Mouse (Mus musculus): Measurements from ENCODE around the gene Ran.
"Not testable (repeated sequence)": the region's sequence is repeated elsewhere in the genome, so short reads cannot be mapped to it uniquely, and the experiment has no call there.

The Ran gene

DNA sequence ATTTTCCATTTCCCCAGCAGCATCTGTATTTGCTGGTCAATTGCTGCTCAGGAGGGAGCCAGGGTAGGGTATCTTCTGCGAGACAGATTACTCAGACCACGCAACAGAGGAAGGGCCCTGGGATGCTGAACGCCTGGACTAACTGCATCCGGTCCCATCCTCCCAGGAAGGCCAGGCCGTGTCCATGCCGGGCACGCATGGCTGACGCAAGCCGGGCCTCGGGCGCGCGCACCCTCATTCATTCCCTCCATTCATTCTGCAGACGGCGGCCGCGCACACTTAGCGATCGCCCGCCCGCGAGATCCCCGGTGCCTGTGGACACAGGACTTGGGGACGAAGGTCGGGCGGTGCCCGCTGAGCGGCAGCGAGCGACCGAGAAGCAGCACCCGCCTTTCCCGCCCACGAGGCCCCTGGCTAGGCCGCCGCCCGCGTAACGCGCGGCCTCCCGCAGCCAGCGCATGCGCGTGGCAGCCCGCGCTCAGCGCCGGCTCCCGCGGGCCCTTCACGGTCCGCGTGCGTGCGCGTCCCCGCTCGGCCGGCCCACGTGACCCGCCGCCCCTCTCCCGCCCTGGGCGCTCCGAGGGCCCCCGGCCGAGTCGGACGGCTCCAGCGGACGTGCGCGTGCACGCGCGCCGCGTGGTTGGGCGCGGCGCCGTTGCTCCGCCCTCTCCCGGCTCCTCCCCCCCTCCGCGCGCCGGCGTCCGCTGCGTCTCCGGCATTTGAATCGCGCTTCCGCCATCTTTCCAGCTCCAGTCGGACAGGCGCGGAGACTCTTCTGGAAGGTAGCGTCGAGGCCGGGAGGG is at the start of gene Ran:
TSS of gene Ran (plus strand) at position 573 of the 803 bp plus-strand sequence.
- DNase-seq: peak; percentile 94

DNA sequence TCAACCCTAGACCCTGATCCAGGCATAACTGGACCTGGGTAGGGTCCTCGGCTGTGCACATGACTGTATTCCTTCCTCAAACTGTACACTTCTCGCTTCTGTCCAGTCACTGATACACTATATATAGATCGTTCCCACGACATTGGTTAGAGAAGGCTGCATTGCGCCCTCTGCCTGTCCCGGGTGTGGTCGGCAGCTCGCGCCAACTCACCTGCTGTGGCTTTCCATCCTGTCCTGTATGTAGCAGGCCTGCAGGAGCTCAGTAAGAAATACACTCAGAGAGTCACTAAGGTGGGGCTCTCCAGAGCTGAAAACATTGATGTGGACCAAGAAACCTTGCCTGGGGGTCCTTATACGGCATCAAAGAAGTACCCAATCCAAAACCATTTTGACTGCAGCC is 49.0 kb upstream of the Ran start:
- no peak for DNase-seq

DNA sequence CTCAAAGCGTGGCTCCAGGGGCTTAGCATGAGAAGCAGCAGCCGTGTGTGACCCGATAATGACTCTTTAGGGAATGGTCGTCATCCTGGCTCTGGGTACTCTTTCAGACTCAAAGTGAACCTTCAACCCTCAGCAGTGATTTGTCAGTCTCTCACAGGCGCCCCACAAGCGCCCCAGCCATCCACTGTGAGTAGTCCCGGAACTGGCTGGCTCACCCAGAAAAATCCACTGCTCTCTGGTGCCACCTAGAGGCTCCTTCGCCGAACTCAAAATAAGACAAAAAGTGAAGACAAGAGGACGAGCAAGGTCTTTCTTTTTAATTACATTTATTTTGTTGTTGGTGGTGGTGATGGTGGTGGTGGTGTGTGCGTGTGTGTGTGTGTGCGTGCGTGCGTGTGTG is 48.6 kb upstream of the Ran start:
- DNase-seq: peak; percentile 50

DNA sequence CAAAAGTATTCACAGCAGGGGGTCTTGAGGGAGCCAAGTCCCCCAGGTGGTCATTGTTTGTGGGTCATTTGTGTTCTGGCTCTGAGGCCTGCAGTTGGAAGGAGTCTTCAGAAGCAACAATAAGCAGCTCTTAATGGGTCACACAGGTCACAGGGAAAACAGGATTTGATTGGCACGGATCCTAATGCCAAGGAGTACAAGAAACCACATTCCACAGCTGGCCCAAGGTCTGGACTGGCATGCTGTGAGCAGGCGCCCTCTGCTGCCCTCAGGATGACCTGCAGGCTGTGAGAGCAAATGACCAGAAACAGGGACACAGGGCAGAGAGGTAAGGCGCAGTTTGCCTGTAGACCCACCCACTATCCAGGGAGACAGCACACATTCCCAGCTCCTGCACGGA is 43.6 kb upstream of the Ran start:
- DNase-seq: no peak

DNA sequence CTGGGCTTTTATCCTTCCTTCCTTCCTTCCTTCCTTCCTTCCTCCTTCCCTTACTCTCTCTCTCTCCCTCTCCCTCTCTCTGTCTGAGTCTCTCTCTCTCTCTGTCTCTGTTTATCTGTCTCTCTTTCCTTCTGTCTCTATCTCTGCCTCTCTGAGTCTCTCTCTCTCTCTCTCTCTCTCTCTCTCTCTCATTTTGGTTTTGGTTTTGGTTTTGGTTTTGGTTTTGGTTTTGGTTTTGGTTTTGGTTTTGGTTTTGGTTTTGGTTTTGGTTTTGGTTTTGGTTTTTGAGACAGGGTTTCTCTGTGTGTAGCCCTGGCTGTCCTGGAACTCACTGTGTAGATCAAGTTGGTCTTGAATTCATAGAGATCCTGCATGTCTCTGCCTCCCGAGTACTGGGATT is 42.4 kb upstream of the Ran start:
- not testable (repeated sequence) for DNase-seq

DNA sequence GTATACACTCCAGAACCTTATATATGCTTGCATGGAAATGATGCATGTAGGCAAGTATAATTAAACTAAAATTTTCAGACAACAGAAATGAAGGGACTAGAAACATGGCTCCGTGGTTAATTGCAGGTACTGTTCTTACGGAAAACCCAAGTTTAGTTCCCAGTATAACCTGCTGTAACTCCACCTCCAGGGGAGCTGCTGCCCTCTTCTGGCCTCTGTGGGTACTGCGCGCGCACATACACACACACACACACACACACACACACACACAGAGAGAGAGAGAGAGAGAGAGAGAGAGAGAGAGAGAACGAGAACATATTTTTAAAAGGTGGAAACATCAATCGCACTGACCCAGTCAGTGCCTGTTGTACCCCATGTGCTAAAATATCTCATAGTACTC is 40.9 kb upstream of the Ran start:
- no peak for DNase-seq

DNA sequence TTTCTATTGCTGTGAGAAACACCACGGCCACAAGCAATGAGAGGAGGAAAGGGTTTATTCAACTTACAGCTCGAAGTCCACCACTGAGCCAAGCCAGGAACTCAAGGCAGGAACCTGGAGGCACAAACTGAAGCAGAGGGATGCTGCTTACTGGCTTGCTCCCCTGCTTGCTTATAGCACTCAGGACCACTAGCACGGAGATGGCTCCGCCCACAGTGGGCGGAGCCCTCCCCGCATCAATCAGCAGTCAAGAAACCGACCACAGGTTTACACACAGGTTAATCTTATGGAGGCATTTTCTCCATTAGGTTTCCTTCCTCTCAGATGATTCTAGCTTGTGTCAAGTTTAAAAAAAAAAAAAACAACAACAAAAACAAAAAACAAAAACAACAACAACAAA is 39.0 kb upstream of the Ran start:
- no peak for DNase-seq

DNA sequence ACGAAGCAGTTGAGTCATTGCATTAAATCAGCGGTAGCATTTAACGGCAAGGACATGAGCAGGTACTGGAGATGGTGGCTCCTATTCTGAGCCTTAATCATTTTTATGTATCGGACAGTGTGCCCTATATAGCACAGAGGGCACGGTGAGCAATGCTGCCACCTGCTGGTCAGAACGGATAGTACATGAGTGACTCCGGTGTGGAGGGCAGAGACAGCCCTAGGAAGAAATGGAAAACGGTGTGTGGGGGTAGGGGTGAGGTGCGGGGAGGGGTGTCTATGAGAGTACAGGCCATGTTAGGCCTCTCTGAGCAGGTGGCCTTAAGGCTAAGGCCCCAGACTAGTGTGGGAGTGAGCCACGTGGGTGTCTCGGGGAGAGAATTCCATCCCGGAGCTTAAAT is 38.3 kb upstream of the Ran start:
- peak; percentile 49 for DNase-seq

DNA sequence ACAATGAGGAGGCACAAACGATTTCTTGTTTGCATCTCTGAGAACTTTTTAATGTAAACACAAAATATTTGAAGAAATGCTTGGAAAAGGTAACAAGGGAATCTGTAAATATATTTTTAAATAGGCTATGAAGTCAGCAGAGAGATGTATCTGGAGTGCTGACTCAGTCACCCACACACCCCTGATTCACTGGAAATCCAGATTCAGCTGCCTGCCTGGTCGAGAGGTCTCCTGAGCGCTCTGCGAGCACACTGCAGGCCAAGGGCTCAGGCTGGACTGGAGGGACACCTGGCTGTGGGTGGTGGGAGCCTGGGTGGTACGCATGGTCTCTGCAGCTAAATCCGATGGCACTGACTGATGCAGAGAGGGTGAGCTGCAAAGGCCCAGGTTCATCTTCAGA is 35.3 kb upstream of the Ran start:
- DNase-seq: no peak

DNA sequence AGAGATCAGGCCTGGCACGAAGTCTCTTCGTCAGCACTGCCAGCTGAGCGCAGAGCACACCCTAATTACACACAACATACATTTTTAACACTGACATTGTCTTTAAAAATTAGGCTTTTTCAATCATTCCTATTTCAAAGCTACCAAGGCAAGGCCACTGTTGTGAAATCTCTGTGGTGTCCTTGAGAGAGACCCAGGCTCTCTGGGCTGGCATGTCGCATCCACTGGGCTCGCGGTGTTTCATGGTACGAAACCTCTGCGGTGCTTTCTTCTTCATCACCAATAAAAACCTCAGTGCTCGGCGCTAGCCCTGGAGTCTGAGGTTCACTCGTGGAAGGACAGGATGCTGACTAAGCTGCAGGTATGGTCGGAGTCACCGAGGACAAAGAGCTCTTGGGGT is 33.9 kb upstream of the Ran start:
- DNase-seq: no peak

DNA sequence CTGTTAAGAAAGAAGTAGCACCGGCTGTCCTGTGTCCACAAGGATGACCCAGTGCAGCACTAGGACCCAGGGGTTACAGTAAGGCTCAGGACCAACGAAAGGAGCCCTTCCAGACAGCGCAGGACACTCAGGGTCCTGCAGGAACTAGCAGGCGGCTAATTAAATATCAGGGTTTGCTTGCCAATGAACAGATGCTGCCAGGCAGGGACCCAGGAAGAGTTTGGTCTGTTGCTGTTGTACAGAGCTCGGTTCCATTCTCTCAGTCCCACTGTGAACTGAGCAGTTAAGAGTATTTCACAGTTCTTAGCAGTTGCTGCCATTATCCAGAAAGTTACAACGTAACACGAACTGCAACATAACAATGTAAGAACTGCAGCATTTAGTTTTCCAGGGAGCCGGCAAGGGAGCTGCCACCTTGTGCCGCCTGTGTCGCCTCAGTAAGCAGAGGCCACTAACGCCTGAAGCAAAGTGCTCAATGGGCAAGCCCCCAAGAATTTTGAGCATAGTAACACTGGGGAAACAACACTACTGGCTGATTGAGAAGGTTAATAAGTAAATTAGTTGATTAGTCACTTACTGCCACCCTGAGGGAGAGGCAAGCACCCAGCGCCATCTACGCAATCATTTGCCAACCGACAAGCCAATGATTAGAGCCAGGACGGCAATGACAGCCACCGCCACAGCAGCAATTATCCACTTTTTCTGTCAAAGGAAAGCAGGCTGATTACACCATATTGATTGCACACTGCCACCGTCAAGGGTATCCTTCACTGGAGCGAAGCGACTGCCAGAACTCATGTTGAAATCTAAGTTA is 32.5 kb upstream of the Ran start:
- no peak for DNase-seq

DNA sequence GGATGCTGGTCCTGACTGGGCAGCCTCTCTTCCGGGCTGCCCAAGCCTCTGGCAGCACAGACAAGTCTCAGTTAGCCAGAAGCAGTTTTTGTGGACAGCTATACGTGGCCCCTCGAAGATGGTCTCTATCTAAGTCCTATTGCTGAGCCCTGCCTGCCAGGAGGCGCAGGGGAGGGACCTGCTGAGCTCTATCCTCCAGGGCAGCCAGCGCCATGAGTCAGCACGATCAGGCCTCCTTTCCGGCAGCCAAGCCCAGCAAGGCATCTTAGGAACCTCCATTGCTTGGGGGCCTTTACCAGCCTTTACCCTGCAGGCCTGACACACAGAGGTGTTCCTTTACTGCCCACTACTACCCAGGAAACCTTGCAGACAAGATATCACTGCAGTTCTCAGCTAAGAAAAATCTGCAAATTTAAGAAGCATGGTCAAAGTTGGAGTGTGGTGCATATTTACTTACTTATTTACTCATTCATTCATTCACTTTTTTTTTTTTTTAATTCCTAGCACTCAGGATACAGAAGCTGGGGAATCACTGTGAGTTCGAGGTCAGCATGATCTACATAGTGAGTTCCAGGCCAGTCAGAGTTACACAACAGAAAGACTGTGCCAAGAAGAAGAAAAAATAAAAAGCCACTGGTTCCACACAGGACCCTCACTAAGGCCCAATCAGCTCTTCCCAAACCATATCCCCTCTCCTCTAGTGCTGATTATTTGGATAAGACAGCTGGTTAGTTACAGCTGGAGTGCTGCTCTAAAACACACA is 19.0 kb upstream of the Ran start:
- no peak for DNase-seq

DNA sequence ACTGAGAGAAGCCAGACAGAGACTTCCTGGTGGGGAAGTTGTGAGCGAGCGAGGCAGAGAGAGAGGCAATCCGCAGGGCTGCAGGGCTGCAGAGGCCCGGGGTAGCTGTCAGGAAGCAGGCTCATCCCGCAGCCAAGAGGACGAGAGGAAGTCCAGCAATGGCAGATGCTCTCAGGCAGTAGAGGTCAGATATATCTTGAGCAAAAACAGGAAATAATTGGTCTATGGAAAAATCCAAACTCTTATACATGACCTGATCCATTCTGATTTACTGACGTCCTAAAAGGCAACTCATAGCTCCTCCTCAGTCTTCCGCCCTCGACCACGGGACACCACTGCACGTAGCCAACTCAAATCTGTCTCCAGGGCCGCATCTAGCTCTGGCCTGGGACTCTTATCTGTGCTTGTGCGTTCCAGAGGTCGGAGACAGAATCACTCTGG is 17.3 kb upstream of the Ran start:
- DNase-seq: no peak

DNA sequence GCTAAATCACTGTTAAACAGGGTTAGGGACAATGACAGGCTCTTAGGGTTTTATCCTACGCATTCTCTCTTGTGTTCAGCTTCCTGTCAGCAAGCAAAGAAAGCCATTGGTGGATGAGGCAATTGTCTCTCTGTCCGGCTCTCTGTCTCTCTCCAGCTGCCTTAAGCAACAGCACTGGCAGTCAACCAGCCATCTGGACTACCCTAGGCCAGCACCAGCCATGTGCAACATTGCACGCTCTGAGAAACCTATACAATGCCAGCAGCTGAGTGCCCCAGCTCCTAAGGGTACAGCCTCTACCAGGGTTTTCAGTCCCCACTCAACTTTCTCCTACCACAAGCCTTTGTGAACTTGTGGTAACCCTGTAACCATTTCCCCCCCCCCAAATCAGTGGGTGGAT is 14.5 kb upstream of the Ran start:
- no peak for DNase-seq

DNA sequence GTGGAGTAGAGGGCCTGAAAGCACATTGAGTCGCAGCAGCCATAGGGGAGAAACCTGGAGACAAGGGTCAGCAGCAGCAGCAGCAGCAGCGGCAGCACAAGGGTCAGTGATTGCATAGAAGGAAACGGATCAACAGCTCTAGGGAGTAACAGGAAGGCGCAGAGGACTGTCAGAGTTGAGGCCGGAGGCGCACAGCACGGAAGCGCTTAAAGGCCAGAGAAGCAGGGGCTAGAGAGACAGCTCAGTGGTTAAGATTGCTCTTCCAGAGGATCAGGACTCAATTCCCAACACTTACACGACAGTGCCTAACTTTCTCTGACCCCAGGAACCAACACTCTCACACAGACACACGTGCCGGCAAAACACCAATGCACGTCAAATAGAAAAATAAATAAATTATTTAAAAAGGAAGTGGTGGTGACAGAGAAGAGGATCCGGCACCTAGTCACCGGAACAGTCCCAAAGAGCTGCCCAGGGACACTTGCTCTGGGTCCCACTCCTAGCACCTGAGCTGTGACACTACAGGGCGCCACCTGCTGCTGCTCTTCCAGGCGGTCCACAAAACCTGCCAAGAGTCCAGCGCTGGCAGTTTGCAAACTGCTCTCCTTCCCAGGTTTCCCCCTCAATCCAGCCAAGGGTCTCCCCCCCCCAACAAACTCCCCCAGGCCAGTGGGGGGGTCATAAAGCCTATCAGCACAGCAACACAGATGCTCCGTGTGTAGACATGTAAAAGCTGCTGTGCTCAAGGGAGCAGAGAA is 13.7 kb upstream of the Ran start:
- no peak for DNase-seq

DNA sequence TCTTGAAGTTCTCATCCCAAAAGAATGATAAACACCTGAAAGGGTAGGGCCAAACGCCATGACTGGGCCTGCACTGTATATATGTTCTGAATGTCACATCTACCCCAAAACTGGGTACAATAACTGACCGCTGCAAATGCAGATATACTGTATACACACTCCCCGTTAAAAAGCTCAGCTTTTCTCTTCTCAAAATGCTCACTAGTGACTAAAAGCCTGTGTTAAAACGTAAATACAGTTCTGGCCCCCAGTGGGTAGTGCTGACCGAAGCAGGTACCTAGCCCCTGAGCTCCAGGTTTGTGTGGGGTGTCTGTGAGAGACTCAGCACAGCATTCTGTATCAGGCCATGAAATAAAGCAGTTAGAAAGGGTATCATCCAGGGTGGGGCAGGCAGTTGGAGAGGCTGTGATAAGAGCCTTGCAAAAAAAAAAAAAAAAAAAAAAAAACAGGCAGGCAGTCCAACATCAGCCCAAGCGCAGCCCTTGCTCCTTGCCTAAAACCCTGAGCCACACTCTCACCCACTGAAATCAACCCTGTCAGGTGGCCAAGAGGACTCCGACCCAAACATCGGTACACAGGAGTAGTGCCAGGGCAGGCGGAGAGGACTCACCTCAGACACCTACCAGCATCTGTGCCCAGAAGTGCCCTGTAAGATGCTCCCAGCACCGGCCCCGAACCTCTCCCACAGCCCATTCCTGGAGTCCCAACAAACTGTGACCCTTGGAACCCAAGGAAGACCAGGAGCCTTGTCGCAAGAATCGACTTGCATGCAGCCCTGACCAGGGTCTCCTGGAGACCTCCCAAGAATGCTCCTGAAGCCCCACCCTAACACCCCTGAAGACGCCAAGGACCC is 12.5 kb upstream of the Ran start:
- no peak for DNase-seq

DNA sequence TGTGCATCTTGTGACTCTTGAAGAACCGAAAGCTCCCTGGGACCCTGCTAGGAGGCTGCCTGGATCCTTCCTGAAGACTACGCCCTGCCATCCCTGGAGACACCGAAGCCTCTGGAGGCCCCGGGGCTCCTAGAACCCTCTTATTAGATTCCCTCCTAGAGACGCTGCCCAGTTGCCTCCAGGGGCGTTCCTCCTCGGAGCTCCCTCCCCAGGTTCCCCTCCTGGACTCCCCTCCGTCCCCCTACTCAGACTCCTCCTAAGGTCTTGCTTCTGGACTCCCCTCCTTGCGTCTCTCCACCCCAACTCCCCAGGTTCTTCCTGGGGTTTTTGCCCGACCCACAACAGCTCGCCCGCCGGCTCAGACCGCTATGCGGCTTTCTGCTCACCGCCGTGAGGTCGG is 11.9 kb upstream of the Ran start:
- DNase-seq: no peak

DNA sequence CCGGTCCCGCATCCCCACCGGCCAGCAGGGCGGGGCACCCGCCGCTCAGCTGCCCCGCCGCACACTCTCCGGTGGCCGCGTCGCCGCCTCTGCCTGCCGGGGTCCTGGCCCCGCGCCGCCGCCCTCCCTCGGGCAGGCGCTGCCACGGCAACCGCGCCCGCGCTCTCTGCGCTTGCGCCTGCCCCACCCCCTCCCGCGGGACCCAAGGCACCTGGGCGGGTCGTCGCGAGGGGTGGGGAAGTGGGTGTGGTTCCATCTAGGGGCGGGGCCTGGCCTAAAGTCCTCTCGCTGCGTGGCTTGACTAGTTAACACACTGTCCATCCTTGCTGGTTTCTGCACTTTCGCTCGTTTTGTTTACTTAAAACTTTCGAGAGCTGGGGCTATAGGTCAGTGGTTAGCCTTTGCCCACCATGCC is 11.4 kb upstream of the Ran start, which contains the start of gene Stx2:
TSS of gene Stx2 (minus strand) at position 163 of the 415 bp plus-strand sequence.
- DNase-seq: peak; percentile 89

DNA sequence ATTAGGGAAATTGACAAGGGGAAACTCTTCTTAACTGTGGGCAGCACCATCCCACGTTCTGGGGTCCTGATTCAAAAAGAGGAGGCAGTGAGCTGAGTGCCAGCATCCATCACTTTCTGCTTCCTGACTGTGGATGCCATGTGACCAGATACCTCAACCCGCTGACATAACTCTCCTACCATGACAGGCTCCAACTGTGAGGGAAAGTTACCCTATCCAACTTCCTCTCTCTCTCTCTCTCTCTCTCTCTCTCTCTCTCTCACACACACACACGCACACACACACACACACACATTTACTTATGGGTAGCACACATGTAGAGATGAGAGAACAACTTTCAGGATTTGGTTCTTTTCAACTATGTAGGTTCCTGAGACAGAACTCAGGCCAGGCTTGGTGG is 10.3 kb upstream of the Ran start:
- DNase-seq: no peak

DNA sequence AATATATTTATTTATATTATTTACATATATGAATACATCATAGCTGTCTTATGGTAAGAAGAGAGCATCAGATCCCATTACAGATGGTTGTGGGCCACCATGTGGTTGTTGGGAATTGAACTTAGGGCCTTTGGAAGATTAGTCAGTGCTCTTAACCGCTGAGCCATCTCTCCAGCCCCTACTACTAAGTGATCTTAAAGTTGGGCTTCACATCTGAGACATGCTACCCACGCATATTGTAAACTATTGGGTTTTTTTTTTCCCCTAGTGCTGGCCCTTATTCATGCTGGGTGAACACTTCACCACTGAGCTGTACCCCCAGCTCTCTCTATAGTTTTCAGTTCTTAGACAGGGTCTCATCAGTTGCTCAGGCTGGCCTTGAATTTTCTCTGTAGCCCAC is 8.9 kb upstream of the Ran start:
- DNase-seq: no peak

DNA sequence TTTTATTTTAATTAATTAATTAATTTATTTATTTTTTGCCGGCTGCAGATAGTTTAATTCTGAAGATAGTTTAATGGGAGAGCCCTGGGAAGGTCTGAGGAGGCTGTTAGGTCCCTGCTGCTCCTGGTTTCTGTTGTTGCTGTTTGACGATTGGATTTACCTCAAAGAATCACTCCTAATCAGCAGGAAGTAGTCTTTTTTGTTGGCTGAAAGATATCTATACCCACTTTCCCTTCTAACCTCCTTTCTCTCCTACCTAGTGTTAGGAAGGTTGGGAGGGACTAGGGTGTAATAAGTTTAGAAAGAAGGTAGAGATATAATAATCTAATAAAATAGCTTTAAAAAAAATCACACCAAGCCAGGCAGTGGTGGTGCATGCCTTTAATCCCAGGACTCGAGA is 4.8 kb upstream of the Ran start:
- DNase-seq: no peak

DNA sequence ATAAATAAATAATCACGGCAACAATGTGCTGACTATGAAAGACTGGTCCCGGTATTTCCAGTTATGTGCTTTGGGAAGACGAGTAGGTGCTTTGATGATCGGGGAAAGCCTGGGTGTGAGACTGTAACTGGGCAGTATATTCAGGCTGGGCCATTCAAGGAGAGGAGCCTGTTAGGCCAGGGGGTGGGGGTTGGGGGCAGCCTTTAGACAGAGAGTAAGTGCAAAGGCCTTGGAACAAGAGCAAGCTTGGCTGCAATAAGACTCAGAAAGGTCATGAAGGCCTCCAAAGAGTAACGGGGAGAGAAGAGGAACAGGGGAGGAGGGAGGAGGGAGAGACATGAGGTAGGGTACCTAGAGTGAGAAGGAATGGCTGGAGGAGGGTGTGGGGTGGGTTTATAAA is 4.3 kb upstream of the Ran start:
- no peak for DNase-seq

Measured in cerebellum, adult 9-10 months (tissue).